Mouse (Mus musculus) forebrain, embryonic 11.5 days (tissue): Measurements from ENCODE around the gene Syne2. TPM values are rescaled to one million over a fixed set of nuclear protein-coding genes. Genes with fewer than 3 reads are reported as not detected.

Experiments used
- ATAC-seq: fragments of 200-750 bp; cut with Nextera tagmentation; replicated peaks from 2 replicates; pipeline ENCODE4 v1.8.0; 2017; ENCODE audit warnings: moderate TSS enrichment; ENCODE audit not compliant: low FRiP score
- DNase-seq: peaks from one replicate; pipeline ENCODE4 v3.0.0-alpha.2; 2017; ENCODE audit warnings: low spot score
- H3K27ac ChIP-seq: fragments of 300-500 bp; sonication (generic); 2 replicates; pipeline ENCODE4 v1.5.1; 2014; ENCODE audit warnings: low read depth, low read length
- H3K27me3 ChIP-seq: fragments of 300-500 bp; sonication (generic); 2 replicates; pipeline ENCODE4 v1.6.1; 2014; ENCODE audit warnings: mild to moderate bottlenecking, low read length, mixed read lengths; ENCODE audit not compliant: control insufficient read depth, insufficient read depth
- H3K36me3 ChIP-seq: fragments of 300-500 bp; sonication (generic); 2 replicates; pipeline ENCODE4 v1.6.1; 2014; ENCODE audit warnings: mild to moderate bottlenecking, low read length, moderate library complexity, mixed read lengths; ENCODE audit not compliant: control insufficient read depth, insufficient read depth
- H3K4me1 ChIP-seq: fragments of 300-500 bp; sonication (generic); replicated peaks from 2 replicates; pipeline ENCODE4 v1.6.1; 2014; ENCODE audit warnings: low read length, mixed read lengths; ENCODE audit not compliant: control insufficient read depth, insufficient read depth
- H3K4me2 ChIP-seq: fragments of 300-500 bp; sonication (generic); 2 replicates; pipeline ENCODE4 v1.6.1; 2014; ENCODE audit warnings: low read depth, mild to moderate bottlenecking, low read length, moderate library complexity, mixed read lengths; ENCODE audit not compliant: severe bottlenecking
- H3K4me3 ChIP-seq: fragments of 300-500 bp; sonication (generic); 2 replicates; pipeline ENCODE4 v1.5.1; 2014; ENCODE audit warnings: low read depth, low read length
- H3K9ac ChIP-seq: fragments of 300-500 bp; sonication (generic); 2 replicates; pipeline ENCODE4 v1.6.1; 2014; ENCODE audit warnings: low read length
- H3K9me3 ChIP-seq: fragments of 300-500 bp; sonication (generic); 2 replicates; pipeline ENCODE4 v1.6.1; 2016; ENCODE audit warnings: low read length, mixed read lengths; ENCODE audit not compliant: control insufficient read depth
- WGBS: fragments of 180-500 bp; shearing (Covaris S2); extraction: QIAGEN DNeasy Blood & Tissue Kit; methylation state at CpG from one replicate; pipeline ENCODE4 v1.1.7; 2014; 5-methylcytosine and 5-hydroxymethylcytosine counted together
- polyA plus RNA-seq: library from polyadenylated mRNA; unstranded; fragments of >200 nt; fragmentation: Nextera tagmentation; extraction: Ambion mirVana; gene quantifications from 2 replicates; pipeline ENCODE4 v1.2.1, GENCODE M21; 2014

Syne2 gene
- polyA plus RNA-seq, 1 experiment from 2014 or later = 127 TPM

GRCm38 (mm10) chr12:76042301-76042700 lies 224.4 kb downstream of the Syne2 start:
- Histone ChIP-seq H3K27ac (no peak overlapping the region), H3K9ac (no peak overlapping the region), H3K27me3 (no peaks in the 10 kb centered on the region), H3K4me3 (no peak overlapping the region), H3K4me1 (no peaks in the 10 kb centered on the region), H3K9me3 (no peaks in the 10 kb centered on the region), H3K4me2 (no peak overlapping the region), H3K36me3 (peaks cover 16% of the 10 kb centered on the region)
- WGBS = 88% methylated on average over 8 of the region's 8 CpGs
- ATAC-seq (no peak), DNase-seq (no peak)

GRCm38 (mm10) chr12:76046561-76046960 lies 228.6 kb downstream of the Syne2 start:
- Histone ChIP-seq H3K36me3 (peaks cover 17% of the 10 kb centered on the region; the same call in 1 of the 2 replicates), H3K4me3 (no peak overlapping the region), H3K4me1 (no peaks in the 10 kb centered on the region), H3K4me2 (no peak overlapping the region), H3K27me3 (no peaks in the 10 kb centered on the region), H3K9ac (no peak overlapping the region), H3K9me3 (no peaks in the 10 kb centered on the region), H3K27ac (no peak overlapping the region)
- DNase-seq (no peak), ATAC-seq (no peak)
- 94% methylated on average over 6 of the region's 6 CpGs for WGBS

- Histone ChIP-seq H3K4me1 (no peaks in the 10 kb centered on the region), H3K9me3 (no peaks in the 10 kb centered on the region), H3K27ac (no peak overlapping the region), H3K4me2 (no peak overlapping the region), H3K36me3 (peaks cover 11% of the 10 kb centered on the region; the same call in 1 of the 2 replicates), H3K27me3 (no peaks in the 10 kb centered on the region), H3K9ac (no peak overlapping the region), H3K4me3 (no peak overlapping the region)
- DNase-seq (no peak), ATAC-seq (no peak)
- WGBS = 89% methylated on average over 3 of the region's 3 CpGs
These were observed 230.0 kb downstream of the Syne2 start for GRCm38 (mm10) chr12:76047921-76048320.

GRCm38 (mm10) chr12:76048672-76049071 lies 230.7 kb downstream of the Syne2 start:
- 89% methylated on average over 8 of the region's 8 CpGs for WGBS
- no peak overlapping the region for H3K9ac ChIP-seq
- H3K36me3 ChIP-seq = peaks cover 6% of the 10 kb centered on the region; the same call in 1 of the 2 replicates
- no peak overlapping the region for H3K27ac ChIP-seq
- no peaks in the 10 kb centered on the region for H3K27me3 ChIP-seq
- ATAC-seq (no peak), DNase-seq (no peak)
- H3K4me3 ChIP-seq = no peak overlapping the region
- H3K9me3 ChIP-seq = no peaks in the 10 kb centered on the region
- no peak overlapping the region for H3K4me2 ChIP-seq
- H3K4me1 ChIP-seq = no peaks in the 10 kb centered on the region

GRCm38 (mm10) chr12:76049343-76049742 lies 231.4 kb downstream of the Syne2 start:
- H3K27ac ChIP-seq = no peak overlapping the region
- 89% methylated on average over 5 of the region's 5 CpGs for WGBS
- H3K4me2 ChIP-seq = no peak overlapping the region
- H3K4me1 ChIP-seq = no peaks in the 10 kb centered on the region
- no peak for DNase-seq
- no peak for ATAC-seq
- no peak overlapping the region for H3K4me3 ChIP-seq
- peaks cover 4% of the 10 kb centered on the region; the same call in 1 of the 2 replicates for H3K36me3 ChIP-seq
- no peaks in the 10 kb centered on the region for H3K9me3 ChIP-seq
- no peak overlapping the region for H3K9ac ChIP-seq
- H3K27me3 ChIP-seq = no peaks in the 10 kb centered on the region

GRCm38 (mm10) chr12:76051879-76052278 lies 233.9 kb downstream of the Syne2 start:
- Histone ChIP-seq H3K27me3 (no peaks in the 10 kb centered on the region), H3K9ac (no peak overlapping the region), H3K36me3 (peaks cover 7% of the 10 kb centered on the region; the same call in 1 of the 2 replicates), H3K4me3 (no peak overlapping the region), H3K4me1 (no peaks in the 10 kb centered on the region), H3K27ac (no peak overlapping the region), H3K4me2 (no peak overlapping the region), H3K9me3 (no peaks in the 10 kb centered on the region)
- 93% methylated on average over 9 of the region's 9 CpGs for whole genome bisulfite sequencing
- DNase-seq = no peak
- ATAC-seq = no peak

- H3K36me3 ChIP-seq = peaks cover 7% of the 10 kb centered on the region; the same call in 1 of the 2 replicates
- 89% methylated on average over 9 of the region's 9 CpGs for WGBS
- H3K27ac ChIP-seq = no peak overlapping the region
- no peaks in the 10 kb centered on the region for H3K27me3 ChIP-seq
- H3K4me1 ChIP-seq = no peaks in the 10 kb centered on the region
- H3K9ac ChIP-seq = no peak overlapping the region
- H3K4me3 ChIP-seq = no peak overlapping the region
- no peak for ATAC-seq
- no peaks in the 10 kb centered on the region for H3K9me3 ChIP-seq
- DNase-seq = no peak
- H3K4me2 ChIP-seq = no peak overlapping the region
These were observed 236.7 kb downstream of the Syne2 start for GRCm38 (mm10) chr12:76054653-76055052.

GRCm38 (mm10) chr12:76063001-76063400 lies 245.1 kb downstream of the Syne2 start:
- Histone ChIP-seq H3K27me3 (no peaks in the 10 kb centered on the region), H3K4me3 (no peak overlapping the region), H3K9me3 (no peaks in the 10 kb centered on the region), H3K4me2 (no peak overlapping the region), H3K9ac (no peak overlapping the region), H3K27ac (no peak overlapping the region), H3K36me3 (peaks cover 10% of the 10 kb centered on the region; the same call in 1 of the 2 replicates), H3K4me1 (no peaks in the 10 kb centered on the region)
- 88% methylated on average over 4 of the region's 4 CpGs for WGBS
- ATAC-seq (no peak), DNase-seq (no peak)

GRCm38 (mm10) chr12:76070386-76070785 lies 252.5 kb downstream of the Syne2 start:
- Histone ChIP-seq H3K36me3 (peaks cover 6% of the 10 kb centered on the region; the same call in 1 of the 2 replicates), H3K9me3 (no peaks in the 10 kb centered on the region), H3K4me2 (no peak overlapping the region), H3K27ac (no peak overlapping the region), H3K4me3 (no peak overlapping the region), H3K9ac (no peak overlapping the region), H3K27me3 (no peaks in the 10 kb centered on the region), H3K4me1 (peaks cover 12% of the 10 kb centered on the region)
- WGBS = 87% methylated on average over 5 of the region's 5 CpGs
- ATAC-seq (no peak), DNase-seq (no peak)
